Mouse (Mus musculus): ENCODE measurements around the gene Clca3a1. TPM values are rescaled to one million over a fixed set of nuclear protein-coding genes. Genes with fewer than 3 reads are reported as not detected.

Gene Clca3a1
- polyA plus RNA-seq, 2 experiments, result 4.2 to 5.4 TPM

DNA sequence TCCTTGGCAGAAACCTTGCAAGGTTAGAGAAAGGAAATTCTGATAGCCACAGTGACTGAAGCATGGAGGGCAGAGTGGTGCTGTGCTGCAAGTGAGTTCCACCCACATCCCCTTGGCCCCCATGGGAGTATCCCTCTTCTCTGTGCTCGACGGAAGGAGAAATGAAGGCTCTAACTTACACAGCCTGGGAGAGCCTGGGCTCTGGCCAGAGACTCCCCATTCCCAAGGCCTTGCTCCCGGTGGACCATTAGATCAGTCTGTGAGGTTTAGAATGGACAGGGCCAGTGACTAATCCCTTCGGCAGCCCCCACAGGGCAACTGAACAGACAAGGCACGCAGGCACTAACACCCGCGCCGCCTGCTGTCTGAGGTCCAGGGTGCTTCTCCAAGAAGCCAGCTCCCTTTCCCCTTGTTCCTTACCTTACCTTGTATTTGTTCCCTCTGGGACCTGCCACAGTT, 81.0 kb downstream of the Clca3a1 start:
- Histone ChIP-seq H3K4me1 (replicated peaks; ENCODE audit: control insufficient read depth in 2 of 2, insufficient read depth in 2 of 2, low read length in 1 of 2) (peaks cover 54 to 55% of the 10 kb centered on the region in 2 experiments), H3K4me2 (ENCODE audit: low read depth) (no peak overlapping the region), H3K27me3 (ENCODE audit: control insufficient read depth, insufficient read depth, low read length) (no peaks in the 10 kb centered on the region), H3K27ac (no peak overlapping the region), H3K9me3 (ENCODE audit: control insufficient read depth, low read length) (no peaks in the 10 kb centered on the region), H3K4me3 (ENCODE audit: insufficient read depth in 1 of 2, low read depth in 2 of 2, low read length in 2 of 2) (no peak overlapping the region), H3K36me3 (replicated peaks; ENCODE audit: control insufficient read depth, insufficient read depth, low read depth) (peaks cover 2% of the 10 kb centered on the region), H3K9ac (replicated peaks) (peak overlapping the region; percentile 47)
- 71% methylated on average over 8 of the region's 8 CpGs for WGBS (ENCODE audit: insufficient replicate concordance)
- ATAC-seq (ENCODE audit: insufficient read depth), result no peak
- no peak for DNase-seq (ENCODE audit: low read depth in 3 of 3, low spot score in 3 of 3)
- no peak for TF ChIP-seq EP300 (IDR thresholded peaks at IDR 0.05; ENCODE audit: low read depth)
- no peak for TF ChIP-seq CTCF (IDR thresholded peaks at IDR 0.05; ENCODE audit: low read depth)

Other genes with a start within 250 kb of the Clca3a1 start
- 1.9 and 2.5 TPM in 2 replicates for gene Hs2st1, start 190.8 kb downstream of the Clca3a1 start, polyA plus RNA-seq (2012; rRNA removed)
- gene Hs2st1, start 190.8 kb downstream of the Clca3a1 start, polyA plus RNA-seq (2014; fragmentation: Nextera tagmentation; extraction: Ambion mirVana), result 1.7 TPM in 2 replicates
- gene Selenof, start 190.7 kb downstream of the Clca3a1 start, polyA plus RNA-seq (2012; rRNA removed), result 72.6 and 141 TPM in 2 replicates
- 243 and 263 TPM in 2 replicates for gene Selenof, start 190.7 kb downstream of the Clca3a1 start, polyA plus RNA-seq (2014; fragmentation: Nextera tagmentation; extraction: Ambion mirVana)
- gene Sh3glb1, start 40.6 kb downstream of the Clca3a1 start, polyA plus RNA-seq (2012; rRNA removed), result 7.8 and 11.7 TPM in 2 replicates
- gene Sh3glb1, start 40.6 kb downstream of the Clca3a1 start, polyA plus RNA-seq (2014; fragmentation: Nextera tagmentation; extraction: Ambion mirVana), result 74.4 and 80.3 TPM in 2 replicates
- not detected in 2 replicates for gene Clca3a2, start 58.5 kb upstream of the Clca3a1 start, polyA plus RNA-seq (2012; rRNA removed)
- not detected in 2 replicates for gene Clca3a2, start 58.5 kb upstream of the Clca3a1 start, polyA plus RNA-seq (2014; fragmentation: Nextera tagmentation; extraction: Ambion mirVana)
- not detected in 2 replicates for gene Clca3b, start 88.4 kb upstream of the Clca3a1 start, polyA plus RNA-seq (2012; rRNA removed)
- gene Clca3b, start 88.4 kb upstream of the Clca3a1 start, polyA plus RNA-seq (2014; fragmentation: Nextera tagmentation; extraction: Ambion mirVana), result not detected in 2 replicates
- gene Clca4b, start 171.6 kb upstream of the Clca3a1 start, polyA plus RNA-seq (2012; rRNA removed), result not detected in 2 replicates
- not detected in 2 replicates for gene Clca4b, start 171.6 kb upstream of the Clca3a1 start, polyA plus RNA-seq (2014; fragmentation: Nextera tagmentation; extraction: Ambion mirVana)
- gene Clca4a, start 214.1 kb upstream of the Clca3a1 start, polyA plus RNA-seq (2012; rRNA removed), result not detected in 2 replicates
- gene Clca4a, start 214.1 kb upstream of the Clca3a1 start, polyA plus RNA-seq (2014; fragmentation: Nextera tagmentation; extraction: Ambion mirVana), result not detected in 2 replicates

Data from liver, embryonic 14.5 days (tissue).